Comparison of ENCODE assay signal across 11 mouse cellular contexts in genomic region chr9:55423451-55424424, GRCm38 (mm10).
DNase-seq lines count a peak whose midpoint lies in the region; TF ChIP-seq lines count a peak whose summit lies in the region.
"Had no signal": no experiment of that assay in that cellular context is flagged by ENCODE, and none has a peak within 500 bp of the region (broad histone marks: within the 10 kb centered on the region; RNA-seq: fewer than 3 reads in every experiment).

No protein-coding gene starts in this region.

- TF ChIP-seq CTCF in thymus, adult 2 months (IDR thresholded peaks at IDR 0.05; ENCODE audit: borderline replicate concordance, control insufficient read depth, extremely low read depth, insufficient read depth, low read length, poor library complexity): no peak

- peak; percentile 11 for DNase-seq in layer of hippocampus, adult 9-10 months (ENCODE audit: low spot score)
- DNase-seq in layer of hippocampus, adult 11-12 months (ENCODE audit: low spot score): no peak
- DNase-seq in cerebellum, postnatal 10 days: peak; percentile 74 to 79
- DNase-seq in limb, embryonic 10.5 days (ENCODE audit: low spot score): no peak
- DNase-seq in heart, adult 9 months (ENCODE audit: low spot score in 2 of 2): no peak
- no peak for DNase-seq in thymus, adult 2 months
- DNase-seq in gastrocnemius, adult 18-20 months (ENCODE audit: low spot score): no peak
- DNase-seq: gastrocnemius, postnatal 14 days; right cerebral cortex, postnatal 14 days had no signal

- H3K36me3 ChIP-seq in limb, embryonic 10.5 days: no peaks in the 10 kb centered on the region
- H3K36me3 ChIP-seq in thymus, adult 2 months (ENCODE audit: control insufficient read depth, insufficient read depth, low read length): no peaks in the 10 kb centered on the region
- H3K36me3 ChIP-seq: forebrain, embryonic 12.5 days had no signal

- no peak for TF ChIP-seq POLR2A in thymus, adult 2 months (IDR thresholded peaks at IDR 0.05; ENCODE audit: control insufficient read depth, extremely low read depth, insufficient read depth, low read length, poor library complexity)

- H3K27me3 ChIP-seq in limb, embryonic 10.5 days (ENCODE audit: low read depth, poor library complexity, severe bottlenecking): no peaks in the 10 kb centered on the region
- H3K27me3 ChIP-seq in thymus, adult 2 months (ENCODE audit: control insufficient read depth, insufficient read depth, low read length): no peaks in the 10 kb centered on the region
- H3K27me3 ChIP-seq: forebrain, embryonic 12.5 days had no signal

- H3K9me3 ChIP-seq in limb, embryonic 10.5 days (replicated peaks): 0 out of 2 replicates have a peak, but pooled peaks cover 2% of the 10 kb centered on the region

- WGBS in limb, embryonic 10.5 days: 72% methylated on average over 14 of the region's 14 CpGs
- 94% methylated on average over 14 of the region's 14 CpGs for WGBS in thymus, adult 2 months

- H3K4me1 ChIP-seq in brown adipose tissue, adult 24 weeks (ENCODE audit: control insufficient read depth, insufficient read depth, insufficient read length, low read length): peaks cover 19% of the 10 kb centered on the region
- peaks cover 32% of the 10 kb centered on the region for H3K4me1 ChIP-seq in limb, embryonic 10.5 days
- H3K4me1 ChIP-seq in thymus, adult 2 months (replicated peaks; ENCODE audit: control insufficient read depth, insufficient read depth, low read length): no peaks in the 10 kb centered on the region

- H3K27ac ChIP-seq in brown adipose tissue, adult 24 weeks (replicated peaks; ENCODE audit: low read depth, low read length): peak overlapping the region; percentile 96
- peak overlapping the region; percentile 5; the same call in 1 of the 2 replicates for H3K27ac ChIP-seq in limb, embryonic 10.5 days
- H3K27ac ChIP-seq in thymus, adult 2 months (ENCODE audit: control insufficient read depth, insufficient read depth, low read length): no peak overlapping the region
- H3K27ac ChIP-seq: forebrain, embryonic 12.5 days had no signal

- no peak overlapping the region for H3K4me3 ChIP-seq in brown adipose tissue, adult 24 weeks (ENCODE audit: insufficient read depth, low read depth, low read length)
- H3K4me3 ChIP-seq in limb, embryonic 10.5 days: no peak overlapping the region
- no peak overlapping the region for H3K4me3 ChIP-seq in thymus, adult 2 months (ENCODE audit: control insufficient read depth, insufficient read depth, low read length)
- H3K4me3 ChIP-seq: forebrain, embryonic 12.5 days had no signal

Comparison
In these comparisons a context has a peak if more than half of its experiments do, and no peak if none do; other contexts are left out.
1. DNase-seq: peak in layer of hippocampus, adult 9-10 months (single experiment) and cerebellum, postnatal 10 days (2 of 2); none in layer of hippocampus, adult 11-12 months (single experiment), limb, embryonic 10.5 days (single experiment), heart, adult 9 months (0 of 2), thymus, adult 2 months (single experiment) and gastrocnemius, adult 18-20 months (single experiment).